Mouse (Mus musculus) embryonic facial prominence, embryonic 10.5 days (tissue): Measurements from ENCODE around the gene B230219D22Rik. TPM values are rescaled to one million over a fixed set of nuclear protein-coding genes. Genes with fewer than 3 reads are reported as not detected.
A peak's percentile ranks its signal among the peaks of the same experiment; 100 is the strongest.

Experiments used
- DNase-seq: peaks from one replicate; pipeline ENCODE4 v3.0.0-alpha.2; 2017; ENCODE audit warnings: low spot score
- H3K27ac ChIP-seq: fragments of 300-500 bp; sonication (generic); replicated peaks from 2 replicates; pipeline ENCODE4 v1.5.1; 2016; ENCODE audit warnings: mild to moderate bottlenecking
- H3K27me3 ChIP-seq: fragments of 300-500 bp; sonication (generic); replicated peaks from 2 replicates; pipeline ENCODE4 v1.6.1; 2016; ENCODE audit warnings: low read depth, mild to moderate bottlenecking; ENCODE audit not compliant: poor library complexity, severe bottlenecking
- H3K36me3 ChIP-seq: fragments of 300-500 bp; sonication (generic); replicated peaks from 2 replicates; pipeline ENCODE4 v1.6.1; 2016; ENCODE audit warnings: mild to moderate bottlenecking, moderate library complexity
- H3K4me1 ChIP-seq: fragments of 300-500 bp; sonication (generic); 2 replicates; pipeline ENCODE4 v1.6.1; 2016
- H3K4me3 ChIP-seq: fragments of 300-500 bp; sonication (generic); 2 replicates; pipeline ENCODE4 v1.5.1; 2016; ENCODE audit warnings: mild to moderate bottlenecking, moderate library complexity
- H3K9me3 ChIP-seq: fragments of 300-500 bp; sonication (generic); 2 replicates; pipeline ENCODE4 v1.6.1; 2016; ENCODE audit warnings: mild to moderate bottlenecking
- WGBS: fragments of 180-500 bp; shearing (Covaris S2); methylation state at CpG from one replicate; pipeline ENCODE4 v1.1.7; 2016; 5-methylcytosine and 5-hydroxymethylcytosine counted together
- polyA plus RNA-seq: library from polyadenylated mRNA; unstranded; fragments of >200 nt; fragmentation: Nextera tagmentation; extraction: Ambion mirVana; gene quantifications from 2 replicates; pipeline ENCODE4 v1.2.1, GENCODE M21; 2016

Gene B230219D22Rik
- polyA plus RNA-seq = 55.5 and 60.7 TPM in 2 replicates

DNA sequence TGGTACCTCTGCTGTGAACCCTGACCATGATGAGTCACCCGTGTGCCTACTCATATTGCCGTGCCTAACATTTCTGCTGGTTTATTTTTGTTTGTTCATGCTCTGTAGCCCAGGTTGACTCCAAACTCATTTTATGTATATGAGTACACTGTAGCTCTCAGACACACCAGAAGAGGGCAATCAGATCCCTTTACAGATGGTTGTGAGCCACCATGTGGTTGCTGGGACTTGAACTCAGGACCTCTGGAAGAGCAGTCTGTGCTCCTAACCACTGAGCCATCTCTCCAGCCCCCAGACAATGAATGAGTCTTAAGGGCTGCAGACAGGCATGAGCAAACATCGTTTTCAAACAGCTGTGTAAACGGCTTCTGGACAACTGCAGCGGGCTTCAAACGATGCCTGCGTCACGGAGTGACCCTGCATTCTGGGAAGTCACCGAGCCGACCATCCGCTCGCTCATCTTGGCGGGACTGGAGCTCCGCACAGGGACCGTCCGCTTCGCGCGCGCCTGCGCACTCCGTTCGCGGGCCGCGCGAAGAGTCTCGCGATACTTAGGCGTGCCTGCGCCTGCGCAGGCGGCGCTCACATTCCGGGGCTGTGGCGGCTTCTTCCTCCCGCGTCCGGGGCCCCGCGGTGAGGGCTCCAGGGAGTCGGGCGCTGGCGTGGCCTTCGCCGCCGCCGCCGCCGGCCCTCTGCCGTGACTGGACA, at the start of gene B230219D22Rik:
Gene B230219D22Rik, plus strand, starts transcription at position 590 of the 708 bp plus-strand sequence.
- DNase-seq = peak; percentile 94
- WGBS = 2% methylated on average over 51 of the region's 51 CpGs
- H3K27ac ChIP-seq = peak within 1 kb of the TSS; percentile 100
- peak within 1 kb of the TSS; percentile 85 for H3K4me3 ChIP-seq
- no peaks in the 10 kb centered on the region for H3K27me3 ChIP-seq
- H3K36me3 ChIP-seq = peaks cover 17% of the 10 kb centered on the region
- peaks cover 31% of the 10 kb centered on the region for H3K4me1 ChIP-seq
- H3K9me3 ChIP-seq = no peaks in the 10 kb centered on the region

DNA sequence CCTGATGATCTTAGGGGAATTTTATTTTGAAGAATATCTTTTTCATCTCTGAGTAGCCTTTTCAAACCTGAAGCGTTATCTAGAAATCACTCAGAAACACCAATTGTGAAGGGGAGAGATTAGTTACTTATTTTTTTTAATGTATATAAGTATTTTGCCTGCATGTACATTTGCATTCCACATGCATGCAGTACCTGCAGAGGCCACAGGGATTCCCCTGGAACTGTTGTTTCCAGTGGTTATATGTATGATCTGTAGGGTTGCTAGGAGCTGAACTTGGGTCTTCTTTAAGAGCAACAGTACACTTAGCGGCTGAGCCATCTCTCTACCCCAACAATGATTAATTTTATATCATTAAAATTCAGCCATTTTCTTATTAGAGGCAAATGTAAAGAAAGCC, 48.4 kb upstream of the B230219D22Rik start:
- H3K36me3 ChIP-seq = peaks cover 94% of the 10 kb centered on the region
- no peak overlapping the region for H3K4me3 ChIP-seq
- WGBS = 94% methylated on average over 2 of the region's 2 CpGs

DNA sequence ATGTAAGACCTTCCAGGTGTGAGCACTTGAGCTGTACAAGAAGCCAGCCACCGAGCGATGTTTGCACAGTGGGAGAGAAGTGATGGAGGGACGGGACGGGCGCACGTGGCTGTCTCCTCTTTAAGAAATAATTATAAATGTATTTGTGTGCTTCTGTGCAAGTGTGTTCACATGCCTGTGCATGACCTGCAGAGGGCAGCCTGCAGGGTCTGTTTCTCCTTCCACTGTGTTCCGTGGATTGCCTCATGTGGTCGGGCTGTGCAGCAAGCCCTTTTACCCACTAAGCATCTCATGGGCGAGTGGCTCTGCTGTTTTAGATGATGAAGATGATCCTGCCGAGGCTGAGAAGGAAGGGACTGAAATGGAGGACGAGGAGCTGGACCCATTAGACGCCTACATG, 42.8 kb upstream of the B230219D22Rik start:
- no peaks in the 10 kb centered on the region for H3K9me3 ChIP-seq
- no peak for DNase-seq
- H3K4me1 ChIP-seq = no peaks in the 10 kb centered on the region
- peaks cover 100% of the 10 kb centered on the region for H3K36me3 ChIP-seq
- no peak overlapping the region for H3K27ac ChIP-seq
- 90% methylated on average over 12 of the region's 12 CpGs for WGBS
- no peaks in the 10 kb centered on the region for H3K27me3 ChIP-seq
- H3K4me3 ChIP-seq = no peak overlapping the region

More for the DNA sequence above, 48.4 kb upstream of the B230219D22Rik start:
- no peaks in the 10 kb centered on the region for H3K9me3 ChIP-seq
- no peak overlapping the region for H3K27ac ChIP-seq
- H3K4me1 ChIP-seq = no peaks in the 10 kb centered on the region
- peak; percentile 40 for DNase-seq
- no peaks in the 10 kb centered on the region for H3K27me3 ChIP-seq

DNA sequence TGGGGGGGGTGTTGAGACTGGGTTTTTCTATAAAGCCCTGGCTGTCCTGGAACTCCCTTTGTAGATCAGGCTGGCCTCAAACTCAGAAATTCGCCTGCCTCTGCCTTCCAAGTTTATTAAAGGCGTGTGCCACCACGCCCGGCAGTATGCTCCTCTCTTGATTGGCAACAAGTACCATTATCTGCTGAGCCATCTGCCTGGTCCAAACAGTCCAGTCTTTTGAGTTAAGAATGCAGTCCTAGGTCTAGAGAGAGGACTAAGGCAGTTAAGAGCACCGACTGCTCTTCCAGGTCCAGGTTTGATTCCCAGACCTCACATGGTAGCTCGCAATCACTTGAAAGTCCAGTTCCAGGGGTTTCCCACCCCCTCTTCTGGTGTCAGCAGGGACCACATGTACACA, 41.9 kb upstream of the B230219D22Rik start:
- WGBS = 91% methylated on average over 6 of the region's 6 CpGs
- Histone ChIP-seq H3K27me3 (no peaks in the 10 kb centered on the region), H3K36me3 (peaks cover 100% of the 10 kb centered on the region), H3K9me3 (no peaks in the 10 kb centered on the region), H3K27ac (no peak overlapping the region), H3K4me3 (no peak overlapping the region), H3K4me1 (no peaks in the 10 kb centered on the region)
- DNase-seq = no peak

DNA sequence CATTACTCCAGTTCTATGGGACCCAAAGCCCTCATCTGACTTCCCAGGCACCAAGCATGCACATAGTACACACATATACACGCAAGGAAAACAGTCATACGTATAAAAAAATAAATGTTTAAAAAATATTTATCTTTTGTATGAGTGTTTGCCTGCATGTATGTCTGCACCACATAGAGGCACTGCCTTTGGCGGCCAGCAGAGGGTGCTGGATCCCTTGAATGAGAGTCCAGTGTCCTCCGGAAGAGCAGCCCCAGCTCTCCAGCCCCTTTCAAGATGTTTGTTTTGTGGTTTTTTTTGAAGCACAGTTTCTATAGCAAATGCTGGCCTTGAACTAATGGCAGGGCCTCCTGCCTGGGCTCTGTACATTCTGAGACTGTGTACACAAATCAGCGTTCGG, 24.4 kb upstream of the B230219D22Rik start:
- Histone ChIP-seq H3K27me3 (no peaks in the 10 kb centered on the region), H3K36me3 (peaks cover 97% of the 10 kb centered on the region), H3K27ac (no peak overlapping the region), H3K4me1 (no peaks in the 10 kb centered on the region), H3K9me3 (peaks cover 6% of the 10 kb centered on the region; the same call in 1 of the 2 replicates), H3K4me3 (no peak overlapping the region)
- 83% methylated on average over 6 of the region's 6 CpGs for WGBS
- peak; percentile 64 for DNase-seq

DNA sequence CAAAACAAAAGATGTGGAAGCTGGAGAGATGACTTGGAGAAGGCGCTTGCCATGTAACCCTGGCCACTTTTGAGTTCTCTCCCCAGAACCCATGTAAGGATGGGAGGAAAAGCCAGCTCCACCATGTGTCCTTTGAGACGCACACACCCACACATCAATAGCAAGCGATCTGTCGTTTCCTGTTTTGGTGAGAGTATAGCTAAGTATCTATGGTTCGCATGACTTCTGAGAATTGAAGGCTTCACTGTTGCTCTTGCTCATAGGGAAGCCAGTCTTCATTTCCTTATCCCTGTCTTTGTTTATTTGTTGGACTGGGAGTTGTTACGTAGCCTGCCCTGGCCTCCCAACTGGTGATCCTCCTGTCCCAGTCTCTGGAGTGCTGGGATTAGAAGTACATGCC, 20.2 kb upstream of the B230219D22Rik start:
- Histone ChIP-seq H3K27me3 (no peaks in the 10 kb centered on the region), H3K36me3 (peaks cover 98% of the 10 kb centered on the region), H3K4me3 (no peak overlapping the region), H3K27ac (no peak overlapping the region), H3K4me1 (no peaks in the 10 kb centered on the region), H3K9me3 (peaks cover 6% of the 10 kb centered on the region; the same call in 1 of the 2 replicates)
- no peak for DNase-seq
- WGBS = 93% methylated on average over 6 of the region's 6 CpGs

DNA sequence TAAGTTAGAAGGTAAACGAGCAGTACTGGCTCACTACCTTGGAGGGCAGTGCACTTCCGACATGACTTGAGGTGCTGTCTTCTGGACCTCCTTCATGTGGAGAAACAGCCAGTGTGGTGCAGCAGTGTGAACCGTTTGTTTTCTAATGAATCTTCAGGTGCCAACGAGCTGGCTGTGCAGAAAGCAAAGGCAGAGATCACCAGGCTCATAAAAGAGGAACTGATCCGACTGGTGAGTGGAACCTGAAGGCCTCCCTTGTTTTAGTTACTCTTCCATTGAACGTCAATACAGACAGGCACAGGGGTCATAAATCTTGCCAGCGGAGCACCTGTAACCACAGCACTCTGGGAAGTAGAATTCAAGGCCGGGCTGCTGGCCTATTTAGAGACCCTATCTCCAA, 15.6 kb upstream of the B230219D22Rik start:
- Histone ChIP-seq H3K4me3 (no peak overlapping the region), H3K36me3 (peaks cover 98% of the 10 kb centered on the region), H3K9me3 (no peaks in the 10 kb centered on the region), H3K27ac (no peak overlapping the region), H3K4me1 (no peaks in the 10 kb centered on the region), H3K27me3 (no peaks in the 10 kb centered on the region)
- 91% methylated on average over 8 of the region's 8 CpGs for WGBS
- DNase-seq = no peak

DNA sequence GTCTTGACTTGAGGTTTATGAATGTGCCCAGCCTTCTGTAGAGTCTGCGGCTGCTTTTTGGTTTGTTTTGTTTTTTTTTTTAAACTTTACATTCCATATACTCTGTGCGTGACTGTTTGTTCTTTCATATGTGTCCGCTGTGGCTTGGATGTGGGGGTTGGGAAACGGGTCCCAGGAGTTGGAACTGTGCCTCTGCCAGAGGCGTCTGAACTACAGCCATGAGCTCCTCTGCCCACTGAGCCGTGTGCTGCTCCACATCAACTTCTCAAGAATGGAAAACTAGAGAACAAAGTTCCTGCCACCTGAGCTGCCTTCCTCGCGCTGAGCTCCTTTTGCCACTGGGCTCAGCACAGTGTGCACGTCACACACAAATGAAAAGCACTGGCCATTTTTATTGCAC, 10.7 kb upstream of the B230219D22Rik start:
- no peak overlapping the region for H3K27ac ChIP-seq
- H3K36me3 ChIP-seq = peaks cover 63% of the 10 kb centered on the region
- no peaks in the 10 kb centered on the region for H3K27me3 ChIP-seq
- WGBS = 92% methylated on average over 9 of the region's 9 CpGs
- no peak overlapping the region for H3K4me3 ChIP-seq
- no peaks in the 10 kb centered on the region for H3K9me3 ChIP-seq
- H3K4me1 ChIP-seq = peaks cover 8% of the 10 kb centered on the region
- DNase-seq = no peak

DNA sequence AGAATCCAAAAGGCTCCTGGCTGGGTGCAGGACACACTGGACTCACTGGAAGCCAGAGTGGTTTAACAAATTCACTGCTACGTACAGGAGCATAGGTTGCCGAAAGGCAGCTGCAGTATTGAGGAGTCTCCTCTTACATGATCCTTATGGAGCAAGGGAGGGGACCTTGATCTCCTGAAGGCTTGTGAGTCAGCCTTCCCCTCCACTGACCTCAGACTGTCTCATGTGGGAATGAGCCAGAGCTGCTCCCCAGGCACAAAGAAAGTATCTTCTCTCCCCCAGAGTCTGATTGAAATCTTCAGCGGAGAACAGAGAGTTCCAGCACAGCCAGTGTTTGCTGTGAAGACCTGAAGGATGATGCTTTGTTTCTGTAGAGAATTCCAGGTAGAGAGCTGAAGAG, 9.3 kb upstream of the B230219D22Rik start:
- H3K27me3 ChIP-seq = no peaks in the 10 kb centered on the region
- WGBS = 90% methylated on average over 3 of the region's 3 CpGs
- peaks cover 22% of the 10 kb centered on the region for H3K4me1 ChIP-seq
- no peak overlapping the region for H3K4me3 ChIP-seq
- no peaks in the 10 kb centered on the region for H3K9me3 ChIP-seq
- peaks cover 49% of the 10 kb centered on the region for H3K36me3 ChIP-seq
- no peak for DNase-seq
- no peak overlapping the region; the same call in 1 of the 2 replicates for H3K27ac ChIP-seq

DNA sequence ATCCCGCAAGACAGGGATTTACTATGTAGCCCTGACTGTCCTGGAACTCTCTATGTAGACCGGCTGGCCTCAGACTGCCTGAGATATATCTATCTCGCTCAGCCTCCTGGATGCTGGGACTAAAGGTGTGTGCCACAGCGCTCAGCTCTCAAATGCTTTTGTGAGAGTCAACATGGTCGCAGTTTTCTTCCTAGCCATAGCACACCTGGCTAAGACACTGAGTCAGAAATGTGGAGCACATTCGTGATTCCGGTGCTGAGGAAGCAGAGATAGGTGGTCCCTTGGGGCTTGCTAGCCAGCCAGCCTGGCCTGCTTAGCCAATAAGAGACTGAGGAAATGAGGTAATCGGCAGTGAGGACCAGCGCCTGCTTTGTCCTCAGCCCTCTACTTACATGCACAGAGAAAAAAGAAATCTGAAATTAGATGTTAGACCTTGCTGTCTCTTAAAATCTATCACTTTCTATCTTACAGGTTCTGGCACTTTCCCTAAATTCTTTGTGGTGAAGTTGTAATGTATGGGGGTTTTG, 6.8 kb upstream of the B230219D22Rik start:
- peak; percentile 46 for DNase-seq
- Histone ChIP-seq H3K36me3 (peaks cover 23% of the 10 kb centered on the region), H3K4me1 (peaks cover 23% of the 10 kb centered on the region), H3K27me3 (no peaks in the 10 kb centered on the region), H3K4me3 (no peak overlapping the region), H3K9me3 (no peaks in the 10 kb centered on the region), H3K27ac (peak overlapping the region; percentile 72)
- WGBS = 64% methylated on average over 9 of the region's 9 CpGs

DNA sequence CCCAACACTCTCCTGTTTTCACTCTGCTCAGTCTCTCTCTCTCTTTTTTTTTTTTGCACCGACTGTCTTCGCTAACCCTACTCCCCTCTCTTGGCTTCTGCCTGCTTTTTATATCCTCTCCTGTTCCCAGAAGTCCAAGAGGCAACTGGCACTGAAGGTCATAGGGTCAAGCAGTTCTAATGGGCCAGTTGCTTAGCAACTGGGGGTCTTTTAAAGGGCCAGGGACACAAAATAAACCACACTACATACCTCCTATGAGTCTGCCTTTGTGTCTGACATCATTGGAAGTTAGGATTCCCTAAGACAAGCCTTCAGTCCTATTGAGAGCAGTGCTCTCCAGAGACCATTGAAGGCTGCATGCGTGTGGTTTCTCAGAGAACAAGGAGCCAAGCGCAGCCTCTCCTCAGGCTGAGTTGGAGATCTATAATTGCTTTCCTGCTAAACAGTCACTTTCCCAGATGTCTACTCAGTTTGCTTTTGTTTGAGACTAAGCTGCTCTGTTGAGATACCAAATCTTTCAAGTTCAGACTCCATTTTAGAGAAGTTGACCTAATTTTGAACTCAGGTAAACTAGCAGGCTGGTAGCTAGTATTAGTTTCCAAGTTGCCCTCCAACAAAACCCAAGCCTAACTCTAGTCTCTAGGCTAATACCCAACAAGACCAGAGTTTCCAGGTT, 4.9 kb upstream of the B230219D22Rik start:
- WGBS = 21% methylated on average over 4 of the region's 4 CpGs
- DNase-seq = peak; percentile 68
- Histone ChIP-seq H3K36me3 (0 out of 2 replicates have a peak, but pooled peaks cover 11% of the 10 kb centered on the region), H3K9me3 (no peaks in the 10 kb centered on the region), H3K27ac (peak overlapping the region; percentile 78), H3K4me3 (0 out of 2 replicates have a peak overlapping the region, but pooled peaks have one; percentile 18), H3K27me3 (no peaks in the 10 kb centered on the region), H3K4me1 (peaks cover 29% of the 10 kb centered on the region)

DNA sequence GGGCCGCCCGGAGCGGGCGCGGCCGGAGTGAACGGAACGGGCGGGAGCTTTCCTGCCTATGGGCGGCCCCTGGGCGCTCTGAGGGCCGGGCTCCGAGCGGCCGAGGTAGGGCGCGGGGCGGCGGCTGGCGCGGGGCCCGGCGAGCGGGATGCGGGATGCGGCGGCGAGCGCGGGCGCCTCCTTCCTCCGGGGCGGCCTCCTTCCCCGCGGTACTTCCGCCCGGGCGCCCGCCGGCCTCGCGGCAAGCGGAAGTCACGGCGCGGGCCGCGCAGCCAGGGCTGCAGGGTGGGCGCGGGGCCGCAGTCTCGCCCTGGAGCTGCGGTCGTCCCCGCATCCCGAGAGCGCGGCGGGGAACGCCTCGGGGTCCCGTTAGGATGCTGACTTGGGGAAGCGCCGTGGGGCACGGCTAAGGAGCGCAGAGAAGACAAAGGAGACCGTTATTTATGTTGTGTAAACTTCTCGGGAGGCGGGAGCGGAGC, 358 bp downstream of the B230219D22Rik start:
- H3K4me3 ChIP-seq = peak overlapping the region; percentile 85
- DNase-seq = peak; percentile 68
- H3K27ac ChIP-seq = peak overlapping the region; percentile 100
- H3K36me3 ChIP-seq = peaks cover 23% of the 10 kb centered on the region
- no peaks in the 10 kb centered on the region for H3K9me3 ChIP-seq
- peaks cover 25% of the 10 kb centered on the region for H3K4me1 ChIP-seq
- no peaks in the 10 kb centered on the region for H3K27me3 ChIP-seq
- WGBS = under 1% methylated on average over 70 of the region's 70 CpGs
